Mouse (Mus musculus) hematopoietic stem cell, adult 5-6 weeks (primary cell): Measurements from ENCODE around the gene Col28a1. TPM values are rescaled to one million over a fixed set of nuclear protein-coding genes. Genes with fewer than 3 reads are reported as not detected.

Source experiments
- total RNA-seq: library from RNA; stranded (forward); fragments of 172-1452, 232-1000 nt; gene quantifications from 2 replicates; pipeline ENCODE4 v1.2.3, GENCODE M21; 2017

Gene Col28a1
- total RNA-seq, 1 experiment from 2014 or later: not detected

Other genes with a start within 250 kb of the Col28a1 start
- 34.3 and 39.3 TPM in 2 replicates for gene Mios, start 16.6 kb upstream of the Col28a1 start, total RNA-seq
- 69.3 and 84.3 TPM in 2 replicates for gene Rpa3, start 66.6 kb upstream of the Col28a1 start, total RNA-seq
- gene Umad1, start 66.7 kb upstream of the Col28a1 start, total RNA-seq: 7.3 and 9.5 TPM in 2 replicates
- gene Gm45062, start 66.8 kb upstream of the Col28a1 start, total RNA-seq: 4.7 and 5.1 TPM in 2 replicates